Mouse (Mus musculus): ENCODE data around the gene Tekt2. TPM values are rescaled to one million over a fixed set of nuclear protein-coding genes. Genes with fewer than 3 reads are reported as not detected.

Tekt2 gene
- polyA plus RNA-seq, 1 experiment from 2014 or later, result 14.6 TPM

GRCm38 (mm10) chr4:126283582-126283981, 41.9 kb downstream of the Tekt2 start:
- no peak overlapping the region for H3K4me3 ChIP-seq (ENCODE audit: low read depth, low read length)
- H3K4me1 ChIP-seq (ENCODE audit: insufficient read depth, low read depth, low read length), result peaks cover 4% of the 10 kb centered on the region; the same call in 1 of the 2 replicates
- no peak overlapping the region for H3K9ac ChIP-seq (replicated peaks; ENCODE audit: low read depth)
- no peak for DNase-seq (ENCODE audit: low spot score)
- H3K27me3 ChIP-seq (replicated peaks; ENCODE audit: insufficient read depth, low read length), result peaks cover 21% of the 10 kb centered on the region; the same call in 1 of the 2 replicates
- no peak for ATAC-seq
- no peaks in the 10 kb centered on the region for H3K36me3 ChIP-seq (ENCODE audit: insufficient read depth, low read length)
- H3K4me2 ChIP-seq (replicated peaks; ENCODE audit: low read depth, low read length), result no peak overlapping the region
- H3K27ac ChIP-seq (ENCODE audit: low read length), result no peak overlapping the region
- no peak for TF ChIP-seq CTCF (IDR thresholded peaks at IDR 0.05)
- TF ChIP-seq EP300 (IDR thresholded peaks at IDR 0.05), result no peak
- no peaks in the 10 kb centered on the region for H3K9me3 ChIP-seq (ENCODE audit: low read length)
- 77% methylated on average over 8 of the region's 8 CpGs for WGBS

DNA sequence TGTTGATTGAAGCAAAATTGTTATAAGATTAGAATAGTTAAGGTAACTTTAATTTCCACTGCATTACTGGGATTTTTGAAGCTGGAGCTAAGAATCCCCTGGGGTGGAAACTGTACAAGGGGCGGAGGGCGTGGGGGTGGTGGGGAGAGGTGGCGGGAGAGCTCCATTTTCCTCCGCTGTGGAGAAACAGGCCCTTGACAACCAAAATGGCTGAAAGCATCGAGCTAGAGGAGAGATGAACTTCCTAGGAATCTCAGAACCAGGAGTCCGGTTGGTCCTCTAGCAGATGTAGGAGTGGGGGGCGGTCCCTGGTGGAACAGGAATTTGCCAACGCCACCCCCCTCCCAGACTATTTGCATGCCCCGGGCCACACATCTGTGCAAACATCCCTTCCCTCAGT, 43.8 kb downstream of the Tekt2 start:
- Histone ChIP-seq H3K36me3 (ENCODE audit: insufficient read depth, low read length) (no peaks in the 10 kb centered on the region), H3K27ac (ENCODE audit: low read length) (no peak overlapping the region), H3K4me3 (ENCODE audit: low read depth, low read length) (no peak overlapping the region), H3K9me3 (ENCODE audit: low read length) (no peaks in the 10 kb centered on the region), H3K4me1 (ENCODE audit: insufficient read depth, low read depth, low read length) (peaks cover 4% of the 10 kb centered on the region; the same call in 1 of the 2 replicates), H3K4me2 (replicated peaks; ENCODE audit: low read depth, low read length) (no peak overlapping the region), H3K27me3 (replicated peaks; ENCODE audit: insufficient read depth, low read length) (peaks cover 19% of the 10 kb centered on the region; the same call in 1 of the 2 replicates), H3K9ac (replicated peaks; ENCODE audit: low read depth) (no peak overlapping the region)
- TF ChIP-seq CTCF (IDR thresholded peaks at IDR 0.05) (no peak), EP300 (IDR thresholded peaks at IDR 0.05) (no peak)
- WGBS, result 59% methylated on average over 9 of the region's 9 CpGs
- DNase-seq (ENCODE audit: low spot score) (no peak), ATAC-seq (no peak)

DNA sequence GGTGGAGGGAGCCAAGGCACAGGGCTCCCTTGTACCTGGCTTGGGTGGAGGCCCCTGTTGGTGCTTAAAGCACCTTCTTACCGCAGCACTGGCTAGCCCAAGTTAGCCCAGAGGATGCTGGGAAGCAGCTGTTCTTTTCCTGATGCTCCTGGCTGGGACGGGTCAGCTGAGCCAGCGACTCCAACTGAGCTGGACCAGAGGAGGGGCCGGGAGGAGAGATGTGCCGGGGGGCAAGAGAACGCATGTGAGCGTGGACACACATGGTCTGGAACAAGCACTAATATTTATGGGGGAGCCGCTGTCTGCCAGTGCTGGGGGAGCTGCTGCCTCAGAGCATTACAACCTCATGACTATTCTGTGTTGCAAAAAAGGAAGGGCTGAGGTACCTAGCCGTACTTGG, 46.5 kb downstream of the Tekt2 start:
- TF ChIP-seq CTCF (IDR thresholded peaks at IDR 0.05), result no peak
- TF ChIP-seq EP300 (IDR thresholded peaks at IDR 0.05), result no peak
- 63% methylated on average over 9 of the region's 9 CpGs for WGBS

DNA sequence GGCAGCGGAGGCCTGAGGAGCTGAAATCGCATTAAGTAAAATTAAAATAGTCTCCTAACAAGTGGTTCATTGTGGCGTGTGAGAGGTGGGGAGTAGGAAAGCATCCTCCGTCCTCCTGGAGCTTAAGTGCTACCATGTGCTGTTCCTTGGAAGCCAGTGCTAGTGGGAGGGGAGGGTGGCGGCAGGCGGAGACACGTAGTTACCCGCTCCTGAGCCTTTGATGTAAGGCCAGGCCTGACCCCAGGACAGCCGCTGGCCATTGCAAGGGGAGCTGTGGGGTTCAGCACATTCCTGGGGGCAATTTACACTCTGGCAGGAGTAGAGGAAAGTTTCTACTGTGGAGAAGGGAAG, 46.9 kb downstream of the Tekt2 start:
- no peak overlapping the region for H3K4me2 ChIP-seq (replicated peaks; ENCODE audit: low read depth, low read length)
- TF ChIP-seq CTCF (IDR thresholded peaks at IDR 0.05) (no peak), EP300 (IDR thresholded peaks at IDR 0.05) (no peak)
- H3K36me3 ChIP-seq (ENCODE audit: insufficient read depth, low read length), result peaks cover 4% of the 10 kb centered on the region; the same call in 1 of the 2 replicates
- ATAC-seq (no peak), DNase-seq (ENCODE audit: low spot score) (no peak)
- 47% methylated on average over 9 of the region's 9 CpGs for WGBS
- H3K9me3 ChIP-seq (ENCODE audit: low read length), result no peaks in the 10 kb centered on the region
- no peak overlapping the region for H3K27ac ChIP-seq (ENCODE audit: low read length)
- no peaks in the 10 kb centered on the region for H3K4me1 ChIP-seq (ENCODE audit: insufficient read depth, low read depth, low read length)
- H3K27me3 ChIP-seq (replicated peaks; ENCODE audit: insufficient read depth, low read length), result no peaks in the 10 kb centered on the region
- H3K4me3 ChIP-seq (ENCODE audit: low read depth, low read length), result no peak overlapping the region
- H3K9ac ChIP-seq (replicated peaks; ENCODE audit: low read depth), result no peak overlapping the region

More for the DNA sequence above, 46.5 kb downstream of the Tekt2 start:
- H3K27ac ChIP-seq (ENCODE audit: low read length), result no peak overlapping the region
- no peak for DNase-seq (ENCODE audit: low spot score)
- H3K9ac ChIP-seq (replicated peaks; ENCODE audit: low read depth), result no peak overlapping the region
- no peaks in the 10 kb centered on the region for H3K9me3 ChIP-seq (ENCODE audit: low read length)
- H3K4me2 ChIP-seq (replicated peaks; ENCODE audit: low read depth, low read length), result no peak overlapping the region
- no peak for ATAC-seq
- H3K4me3 ChIP-seq (ENCODE audit: low read depth, low read length), result no peak overlapping the region
- peaks cover 2% of the 10 kb centered on the region; the same call in 1 of the 2 replicates for H3K36me3 ChIP-seq (ENCODE audit: insufficient read depth, low read length)
- no peaks in the 10 kb centered on the region for H3K4me1 ChIP-seq (ENCODE audit: insufficient read depth, low read depth, low read length)
- H3K27me3 ChIP-seq (replicated peaks; ENCODE audit: insufficient read depth, low read length), result no peaks in the 10 kb centered on the region

GRCm38 (mm10) chr4:126277906-126278564, 47.5 kb downstream of the Tekt2 start:
- no peak overlapping the region for H3K4me3 ChIP-seq (ENCODE audit: low read depth, low read length)
- peaks cover 6% of the 10 kb centered on the region; the same call in 1 of the 2 replicates for H3K36me3 ChIP-seq (ENCODE audit: insufficient read depth, low read length)
- H3K9me3 ChIP-seq (ENCODE audit: low read length), result no peaks in the 10 kb centered on the region
- H3K27me3 ChIP-seq (replicated peaks; ENCODE audit: insufficient read depth, low read length), result no peaks in the 10 kb centered on the region
- no peak overlapping the region for H3K9ac ChIP-seq (replicated peaks; ENCODE audit: low read depth)
- TF ChIP-seq EP300 (IDR thresholded peaks at IDR 0.05) (no peak), CTCF (IDR thresholded peaks at IDR 0.05) (peak; percentile 84)
- ATAC-seq, result peak; percentile 54; the same call in 1 of the 2 replicates
- 9% methylated on average over 13 of the region's 13 CpGs for WGBS
- DNase-seq (ENCODE audit: low spot score), result peak; percentile 77
- no peak overlapping the region for H3K27ac ChIP-seq (ENCODE audit: low read length)
- H3K4me2 ChIP-seq (replicated peaks; ENCODE audit: low read depth, low read length), result peak overlapping the region; percentile 23; the same call in 1 of the 2 replicates
- no peaks in the 10 kb centered on the region for H3K4me1 ChIP-seq (ENCODE audit: insufficient read depth, low read depth, low read length)

- Histone ChIP-seq H3K4me2 (replicated peaks; ENCODE audit: low read depth, low read length) (no peak overlapping the region), H3K4me3 (ENCODE audit: low read depth, low read length) (no peak overlapping the region), H3K9ac (replicated peaks; ENCODE audit: low read depth) (no peak overlapping the region), H3K9me3 (ENCODE audit: low read length) (no peaks in the 10 kb centered on the region), H3K27ac (ENCODE audit: low read length) (no peak overlapping the region), H3K4me1 (ENCODE audit: insufficient read depth, low read depth, low read length) (no peaks in the 10 kb centered on the region), H3K27me3 (replicated peaks; ENCODE audit: insufficient read depth, low read length) (no peaks in the 10 kb centered on the region), H3K36me3 (ENCODE audit: insufficient read depth, low read length) (peaks cover 13% of the 10 kb centered on the region; the same call in 1 of the 2 replicates)
- ATAC-seq, result no peak
- no peak for DNase-seq (ENCODE audit: low spot score)
- WGBS, result 82% methylated on average over 13 of the region's 13 CpGs
- TF ChIP-seq CTCF (IDR thresholded peaks at IDR 0.05) (no peak), EP300 (IDR thresholded peaks at IDR 0.05) (no peak)
These were observed 49.8 kb downstream of the Tekt2 start for GRCm38 (mm10) chr4:126275681-126276131.
